Mouse (Mus musculus) bone marrow, adult 2 months (tissue): Measurements from ENCODE around the gene Ipcef1.

ENCODE experiments used
- CTCF ChIP-seq: fragments of 200-500 bp; IDR thresholded peaks from 2 replicates; pipeline ENCODE4 v1.5.1; 2011; ENCODE audit warnings: low read length, control low read depth; ENCODE audit not compliant: control insufficient read depth, insufficient read depth
- POLR2A ChIP-seq: fragments of 200-500 bp; IDR thresholded peaks from 2 replicates; pipeline ENCODE4 v1.6.1; 2011; ENCODE audit warnings: low read depth, mild to moderate bottlenecking, control low read depth, low read length, borderline replicate concordance; ENCODE audit not compliant: control insufficient read depth

DNA sequence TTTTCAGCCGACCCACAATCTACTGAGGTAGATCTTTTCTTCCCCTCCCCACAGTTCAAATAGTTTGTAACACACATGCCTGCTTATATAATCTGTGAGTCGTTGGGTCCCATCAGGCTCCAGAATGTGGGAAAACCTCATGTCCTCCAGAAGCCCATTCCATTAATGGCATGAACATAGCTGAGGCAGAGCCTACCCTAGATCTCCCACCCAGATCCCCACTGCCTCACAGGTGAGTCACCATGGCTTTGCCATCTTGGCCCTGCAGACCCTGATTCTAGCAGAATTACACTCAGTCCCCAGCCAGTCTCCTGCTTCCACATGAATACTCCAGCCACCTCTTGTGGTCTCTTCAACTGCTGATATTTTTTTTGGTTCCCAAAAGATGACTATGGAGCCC, 23.4 kb upstream of the Ipcef1 start:
- TF ChIP-seq CTCF, result no peak
- TF ChIP-seq POLR2A, result no peak
